Mouse (Mus musculus): Measurements from ENCODE around the gene Gosr1.

GRCm38 (mm10) chr11:76795326-76795725 lies 31.9 kb upstream of the Gosr1 start:
- TF ChIP-seq GATA1 (IDR thresholded peaks at IDR 0.05; ENCODE audit: borderline replicate concordance, low read length) = no peak
- TF ChIP-seq FLI1 (IDR thresholded peaks at IDR 0.05; ENCODE audit: low read length) = no peak
